Mouse (Mus musculus) left cerebral cortex, postnatal 25 days (tissue): Measurements from ENCODE around the gene Csgalnact2. TPM values are rescaled to one million over a fixed set of nuclear protein-coding genes. Genes with fewer than 3 reads are reported as not detected.

Source experiments
- DNase-seq, 2 experiments: peaks; one replicate each; pipeline ENCODE4 v3.0.0; 2022; ENCODE audit warnings: low spot score in 2 of 2, mixed read lengths in 1 of 2
- intact Hi-C: fragments of 180-260 bp; cut with DNase I; formaldehyde crosslinking; loops from one replicate; pipeline ENCODE4 v1.15.1; 2025
- total RNA-seq, 2 experiments: library from RNA; stranded (reverse); gene quantifications; 2 replicates each; pipeline ENCODE4 v1.2.3; 2021

Gene Csgalnact2
- total RNA-seq, 2 experiments from 2014 or later: 11.8 to 13.0 TPM

GRCm38 (mm10) chr6:118150128-118150527, 11.2 kb upstream of the Csgalnact2 start:
- intact Hi-C loops: no loop called here
- DNase-seq: no peak

GRCm38 (mm10) chr6:118140961-118141360, 2.0 kb upstream of the Csgalnact2 start:
- intact Hi-C loops: no loop called here
- DNase-seq: no peak

DNA sequence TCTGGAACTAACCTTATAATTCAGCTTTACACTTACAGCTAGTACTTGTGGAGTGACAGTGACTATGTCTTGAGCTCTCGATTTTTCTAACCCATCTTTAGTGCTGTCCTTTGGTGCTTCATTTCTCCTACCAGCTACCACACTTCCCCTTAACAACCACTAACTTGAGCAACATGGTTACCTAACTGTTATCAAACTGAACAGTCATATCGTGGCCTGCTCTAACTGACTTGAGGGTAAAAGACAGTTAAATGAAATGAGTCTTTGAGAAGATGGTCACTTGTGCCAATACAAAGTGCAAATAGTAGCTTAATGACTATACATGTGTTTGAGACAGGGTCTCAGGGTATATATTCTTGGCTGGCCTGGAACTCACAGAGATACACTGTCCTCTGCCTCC, 1.8 kb downstream of the Csgalnact2 start:
- DNase-seq: no peak
- intact Hi-C loops: no loop called here

GRCm38 (mm10) chr6:118134461-118134860, 4.5 kb downstream of the Csgalnact2 start:
- no peak for DNase-seq
- intact Hi-C loops: no loop called here

DNA sequence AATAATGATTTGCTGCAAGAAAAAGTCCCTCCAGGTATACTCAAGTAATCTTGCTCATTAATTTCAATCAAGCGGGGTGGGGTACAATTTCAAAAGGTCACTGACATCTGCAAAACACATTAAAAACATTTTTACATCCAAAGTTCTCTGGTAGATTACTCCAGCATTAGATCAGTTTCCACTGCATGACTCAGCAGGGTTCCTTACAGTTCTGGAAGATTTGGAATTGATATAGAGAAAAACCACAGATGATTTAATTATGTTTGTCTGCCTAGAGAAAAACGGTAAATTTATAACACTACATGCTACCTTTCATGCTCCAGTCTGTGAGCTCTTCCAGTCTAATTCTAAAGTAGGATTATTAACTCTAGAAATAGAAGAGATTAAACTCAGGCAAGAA, 8.9 kb downstream of the Csgalnact2 start:
- no peak for DNase-seq
- intact Hi-C loops: no loop called here

- intact Hi-C loops: no loop called here
Measured at GRCm38 (mm10) chr6:118127827-118128487, 11.0 kb downstream of the Csgalnact2 start.

DNA sequence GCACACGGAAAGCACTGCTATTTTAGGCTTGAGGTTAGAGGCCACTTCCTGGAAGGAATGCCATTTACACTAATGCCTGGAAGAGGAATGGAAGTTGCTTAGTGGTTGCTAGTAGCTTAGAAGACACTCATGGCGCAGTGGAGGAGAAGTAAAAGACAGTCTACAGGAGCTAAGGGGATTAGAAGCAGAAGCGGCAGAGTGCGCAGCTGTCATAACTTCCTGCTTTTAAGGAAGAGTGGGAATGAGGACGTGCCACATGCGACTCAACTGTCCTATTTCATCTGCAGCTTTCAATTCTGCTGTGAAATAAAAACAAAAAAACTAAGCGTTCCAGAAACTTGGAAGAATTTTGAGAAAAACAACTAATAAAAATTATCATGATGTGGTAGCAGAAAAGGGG, 11.7 kb downstream of the Csgalnact2 start:
- intact Hi-C loops: no loop called here
- no peak for DNase-seq

More at GRCm38 (mm10) chr6:118127827-118128487, 11.0 kb downstream of the Csgalnact2 start:
- no peak for DNase-seq

DNA sequence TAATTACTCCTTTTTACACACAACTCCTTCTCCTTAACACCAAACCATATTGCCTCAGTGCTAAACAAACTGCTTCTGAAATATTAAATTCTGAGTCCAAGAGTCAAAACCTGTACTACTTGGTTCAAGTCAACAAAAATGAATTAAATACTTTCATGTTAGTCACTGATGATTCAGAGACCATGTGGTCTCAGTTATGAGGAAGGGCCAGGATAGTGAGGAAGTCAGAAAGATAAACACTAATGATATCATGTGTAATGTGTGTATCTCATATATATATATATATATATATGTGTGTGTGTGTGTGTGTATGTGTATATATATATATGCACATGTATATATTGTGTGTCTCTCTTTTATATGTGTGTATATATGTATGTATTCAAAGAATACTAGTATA, 12.4 kb downstream of the Csgalnact2 start:
- no peak for DNase-seq
- intact Hi-C loops: no loop called here

DNA sequence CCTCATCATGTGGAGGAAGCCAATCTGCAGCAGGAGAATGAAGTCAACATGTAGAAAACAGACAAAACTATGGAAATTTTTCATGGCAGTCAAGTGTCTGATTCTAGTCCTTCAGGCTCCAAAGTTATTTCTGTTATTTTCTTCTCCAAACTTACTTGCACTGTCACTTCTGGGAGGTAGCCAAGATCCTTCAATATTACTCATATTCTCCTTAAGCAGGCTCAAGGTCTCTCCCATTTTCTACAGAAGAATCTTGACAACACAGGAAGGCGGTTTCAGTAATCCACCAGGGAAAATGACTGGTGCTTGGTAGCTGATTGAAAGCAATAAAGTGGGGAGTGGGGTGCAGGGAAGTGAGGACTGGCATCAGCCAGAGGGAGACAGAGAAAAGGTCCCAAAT, 16.2 kb downstream of the Csgalnact2 start:
- DNase-seq: no peak
- intact Hi-C loops: no loop called here

- DNase-seq: no peak
- intact Hi-C loops: no loop called here
Measured at GRCm38 (mm10) chr6:118111810-118112209, 27.1 kb downstream of the Csgalnact2 start.

- DNase-seq: peak in 1 of 2 experiments; percentile 55
- intact Hi-C loops: loop anchor here (5.0 to 10.0 kb wide), 2 partner anchors 167 to 235 kb away; partner anchors contain the start of gene Zfp239
Measured at GRCm38 (mm10) chr6:118099311-118099802, 39.6 kb downstream of the Csgalnact2 start.

GRCm38 (mm10) chr6:118097765-118098365, 41.1 kb downstream of the Csgalnact2 start:
- intact Hi-C loops: loop anchor here (5.0 to 10.0 kb wide), 2 partner anchors 166 to 233 kb away; partner anchors contain the start of gene Zfp239
- no peak for DNase-seq

DNA sequence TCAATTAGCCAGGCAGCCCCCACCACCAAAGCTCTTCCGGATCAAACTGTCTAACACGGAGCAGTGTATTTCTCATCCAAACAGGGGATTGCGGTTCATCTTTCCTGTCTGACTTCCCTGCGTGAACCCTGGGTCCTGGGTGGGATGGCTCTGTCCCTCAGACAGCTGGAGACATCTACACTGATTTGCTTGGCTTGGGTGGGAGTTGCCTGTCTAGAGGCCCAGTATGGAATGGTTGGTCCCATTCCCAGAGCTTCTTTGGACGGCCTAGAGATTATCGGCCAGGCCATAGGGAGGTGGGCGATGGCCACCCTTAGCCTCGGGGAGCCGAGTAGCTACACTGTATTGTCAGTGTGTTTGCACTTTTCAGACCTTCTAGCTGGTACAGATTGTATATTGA, 48.1 kb downstream of the Csgalnact2 start:
- DNase-seq: no peak
- intact Hi-C loops: loop anchor here (10.0 kb wide), 1 partner anchor 226 kb away; the partner anchor contains the start of gene Zfp239

GRCm38 (mm10) chr6:118088750-118089440, 50.0 kb downstream of the Csgalnact2 start:
- no peak for DNase-seq
- intact Hi-C loops: no loop called here

DNA sequence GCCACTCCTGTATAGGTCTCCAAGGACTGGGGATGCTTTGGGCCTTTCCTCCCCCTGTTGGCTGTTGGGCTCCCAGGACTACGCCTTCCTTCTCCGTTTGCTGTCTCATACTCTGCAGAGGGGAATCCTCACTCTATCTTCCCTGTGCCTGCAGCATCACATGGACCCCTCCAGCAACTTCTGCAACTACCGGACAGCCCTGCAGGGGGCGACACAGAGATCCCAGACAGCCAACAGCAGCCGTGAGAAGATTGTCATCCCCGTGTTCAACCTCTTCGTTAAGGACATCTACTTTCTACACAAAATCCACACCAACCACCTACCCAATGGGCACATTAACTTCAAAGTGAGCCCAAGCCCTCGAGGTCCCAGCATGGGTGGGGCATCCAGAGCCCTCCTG, 51.0 kb downstream of the Csgalnact2 start:
- intact Hi-C loops: no loop called here
- DNase-seq: no peak

DNA sequence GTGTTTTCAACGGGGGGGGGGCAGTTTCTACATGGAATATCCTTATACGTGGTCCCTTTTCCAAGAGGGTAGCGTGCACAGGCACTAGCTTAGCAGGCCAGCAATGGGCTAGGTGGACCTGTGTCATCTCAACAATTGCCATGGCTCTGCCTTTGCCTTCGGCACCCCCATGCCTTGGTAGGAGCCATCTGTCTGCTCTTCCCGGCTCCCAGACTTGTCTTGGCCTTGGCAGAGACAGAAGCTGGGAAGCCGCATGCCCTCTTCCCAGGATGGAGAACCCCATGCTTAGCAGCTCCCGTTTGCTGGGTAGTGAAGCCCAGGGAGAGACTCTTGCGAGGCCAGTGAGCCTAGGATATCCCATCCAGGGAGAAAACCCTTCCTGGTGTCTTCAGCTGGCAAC, 54.3 kb downstream of the Csgalnact2 start:
- intact Hi-C loops: no loop called here
- no peak for DNase-seq

- no peak for DNase-seq
- intact Hi-C loops: no loop called here
Measured at GRCm38 (mm10) chr6:118083608-118084007, 55.3 kb downstream of the Csgalnact2 start.

DNA sequence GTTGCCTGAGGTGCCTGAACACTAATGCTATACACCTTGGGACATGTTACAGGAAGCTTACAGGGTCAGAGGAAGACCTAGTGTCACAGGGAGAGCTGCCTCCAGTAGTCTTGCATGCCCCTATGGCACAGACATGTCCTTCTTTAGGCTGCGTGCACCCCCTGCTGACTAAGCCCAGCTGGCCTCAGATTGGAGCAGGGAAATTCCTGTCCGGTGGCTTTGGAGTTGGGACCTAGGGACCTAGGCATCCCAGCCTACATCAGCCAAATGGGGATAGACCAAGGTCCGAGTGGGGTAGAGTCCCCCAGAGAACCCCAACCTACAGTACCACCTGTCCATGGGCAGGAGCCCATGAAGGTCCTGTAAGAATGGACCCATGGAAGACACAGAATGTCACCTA, 56.6 kb downstream of the Csgalnact2 start:
- DNase-seq: no peak
- intact Hi-C loops: no loop called here

- no peak for DNase-seq
- intact Hi-C loops: no loop called here
Measured at GRCm38 (mm10) chr6:118080711-118081110, 58.2 kb downstream of the Csgalnact2 start.

DNA sequence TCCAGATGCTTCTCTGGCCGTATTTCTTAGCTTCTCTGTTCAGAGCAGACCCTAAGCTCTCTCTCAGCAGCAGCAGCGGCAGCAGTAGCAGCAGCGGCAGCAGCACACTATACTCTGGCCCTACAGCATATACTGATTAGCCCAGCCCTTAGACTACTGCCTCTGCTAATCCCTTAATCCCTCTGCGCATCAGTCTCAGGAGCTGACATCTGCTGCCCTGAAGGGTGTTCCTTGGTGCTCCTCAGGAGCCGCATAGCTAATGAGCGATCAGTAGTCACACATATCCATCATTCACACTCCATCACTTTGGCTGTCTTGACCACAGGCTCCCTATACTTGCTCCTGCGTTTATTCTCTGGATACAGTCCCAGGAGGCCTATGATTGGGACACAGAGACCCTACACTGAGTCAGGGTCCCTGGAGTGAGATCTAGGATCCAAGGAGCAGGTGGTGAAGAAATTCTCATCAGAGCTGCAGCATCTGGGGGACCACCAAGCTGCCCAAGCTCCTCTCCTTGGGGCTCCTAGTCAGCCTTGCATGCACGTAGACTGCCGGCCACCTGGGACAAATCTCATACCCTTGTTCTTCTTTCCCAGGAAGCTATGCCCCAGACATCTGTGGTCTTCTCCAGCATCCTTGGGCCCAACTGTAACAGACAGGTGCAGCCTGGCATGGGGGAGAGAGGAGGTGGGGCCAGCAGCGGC, 59.0 kb downstream of the Csgalnact2 start:
- intact Hi-C loops: no loop called here
- DNase-seq: no peak
